Mouse (Mus musculus) embryonic facial prominence, embryonic 10.5 days (tissue): ENCODE measurements around the gene Rpl23. TPM values are rescaled to one million over a fixed set of nuclear protein-coding genes. Genes with fewer than 3 reads are reported as not detected.
A peak's percentile ranks its signal among the peaks of the same experiment; 100 is the strongest.
"Not testable (repeated sequence)": the region's sequence is repeated elsewhere in the genome, so short reads cannot be mapped to it uniquely, and the experiment has no call there.

ENCODE experiments used
- DNase-seq: peaks from one replicate; pipeline ENCODE4 v3.0.0-alpha.2; 2017; ENCODE audit warnings: low spot score
- H3K27ac ChIP-seq: fragments of 300-500 bp; sonication (generic); replicated peaks from 2 replicates; pipeline ENCODE4 v1.5.1; 2016; ENCODE audit warnings: mild to moderate bottlenecking
- H3K27me3 ChIP-seq: fragments of 300-500 bp; sonication (generic); replicated peaks from 2 replicates; pipeline ENCODE4 v1.6.1; 2016; ENCODE audit warnings: low read depth, mild to moderate bottlenecking; ENCODE audit not compliant: poor library complexity, severe bottlenecking
- H3K36me3 ChIP-seq: fragments of 300-500 bp; sonication (generic); replicated peaks from 2 replicates; pipeline ENCODE4 v1.6.1; 2016; ENCODE audit warnings: mild to moderate bottlenecking, moderate library complexity
- H3K4me1 ChIP-seq: fragments of 300-500 bp; sonication (generic); 2 replicates; pipeline ENCODE4 v1.6.1; 2016
- H3K4me3 ChIP-seq: fragments of 300-500 bp; sonication (generic); 2 replicates; pipeline ENCODE4 v1.5.1; 2016; ENCODE audit warnings: mild to moderate bottlenecking, moderate library complexity
- H3K9me3 ChIP-seq: fragments of 300-500 bp; sonication (generic); 2 replicates; pipeline ENCODE4 v1.6.1; 2016; ENCODE audit warnings: mild to moderate bottlenecking
- WGBS: fragments of 180-500 bp; shearing (Covaris S2); methylation state at CpG from one replicate; pipeline ENCODE4 v1.1.7; 2016; 5-methylcytosine and 5-hydroxymethylcytosine counted together
- polyA plus RNA-seq: library from polyadenylated mRNA; unstranded; fragments of >200 nt; fragmentation: Nextera tagmentation; extraction: Ambion mirVana; gene quantifications from 2 replicates; pipeline ENCODE4 v1.2.1, GENCODE M21; 2016

The Rpl23 gene
- polyA plus RNA-seq, 1 experiment from 2014 or later: 481 TPM

- Histone ChIP-seq H3K4me3 (peak overlapping the region; percentile 90), H3K27ac (peak overlapping the region; percentile 30; the same call in 1 of the 2 replicates)
- WGBS: 80% methylated on average over 9 of the region's 9 CpGs
Measured at GRCm38 (mm10) chr11:97742591-97742990, 39.6 kb downstream of the Rpl23 start.

DNA sequence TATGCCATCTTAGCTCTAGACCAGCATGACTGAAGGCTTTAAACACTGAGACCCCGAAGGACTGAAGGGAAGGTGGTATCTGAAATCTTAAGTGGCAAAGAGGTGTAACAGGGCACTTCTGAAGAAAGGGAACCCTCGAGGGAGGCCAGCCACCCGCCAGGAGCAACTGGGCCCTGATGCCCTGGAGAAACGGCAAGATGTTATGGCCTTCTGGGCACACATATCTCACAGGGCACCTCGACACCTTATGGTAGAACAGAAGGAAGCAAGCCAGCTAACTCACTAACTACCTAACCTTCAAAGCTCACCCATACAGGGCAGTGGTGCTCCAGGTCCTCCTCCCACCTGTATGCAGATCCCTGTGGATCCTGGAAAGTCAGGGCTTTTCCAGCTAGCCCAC lies 40.1 kb downstream of the Rpl23 start:
- 91% methylated on average over 5 of the region's 5 CpGs for WGBS
- H3K4me1 ChIP-seq: peaks cover 52% of the 10 kb centered on the region
- H3K36me3 ChIP-seq: peaks cover 23% of the 10 kb centered on the region
- peak overlapping the region; percentile 90; the same call in 1 of the 2 replicates for H3K4me3 ChIP-seq
- H3K27ac ChIP-seq: no peak overlapping the region
- no peak for DNase-seq
- H3K9me3 ChIP-seq: no peaks in the 10 kb centered on the region
- H3K27me3 ChIP-seq: no peaks in the 10 kb centered on the region

More at GRCm38 (mm10) chr11:97742591-97742990, 39.6 kb downstream of the Rpl23 start:
- Histone ChIP-seq H3K36me3 (peaks cover 26% of the 10 kb centered on the region), H3K4me1 (peaks cover 48% of the 10 kb centered on the region), H3K27me3 (no peaks in the 10 kb centered on the region), H3K9me3 (no peaks in the 10 kb centered on the region)
- no peak for DNase-seq

DNA sequence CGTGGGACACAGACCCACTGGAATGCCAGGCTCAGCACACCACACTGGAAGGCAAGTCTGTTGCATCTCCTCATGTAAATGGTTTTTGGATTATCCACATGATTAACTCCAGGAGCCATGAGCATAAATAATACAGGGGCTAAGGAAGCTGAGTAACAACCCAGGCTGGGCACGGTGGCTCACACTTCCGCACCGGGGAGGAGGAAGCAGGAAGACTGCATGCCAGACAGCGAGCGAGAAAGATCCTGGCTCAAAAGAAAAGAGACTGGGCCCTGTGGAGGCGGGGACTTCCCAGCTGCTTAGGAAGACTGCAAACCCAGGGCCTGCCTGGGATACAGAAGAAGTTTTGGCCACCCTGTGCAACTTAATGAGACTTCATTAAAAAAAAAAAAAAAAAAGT lies 42.0 kb downstream of the Rpl23 start:
- H3K36me3 ChIP-seq: peaks cover 9% of the 10 kb centered on the region; the same call in 1 of the 2 replicates
- H3K27me3 ChIP-seq: no peaks in the 10 kb centered on the region
- 56% methylated on average over 7 of the region's 7 CpGs for WGBS
- peak overlapping the region; percentile 44 for H3K27ac ChIP-seq
- DNase-seq: no peak
- H3K4me3 ChIP-seq: no peak overlapping the region
- peaks cover 50% of the 10 kb centered on the region for H3K4me1 ChIP-seq
- no peaks in the 10 kb centered on the region for H3K9me3 ChIP-seq

GRCm38 (mm10) chr11:97739155-97739554 lies 43.1 kb downstream of the Rpl23 start:
- Histone ChIP-seq H3K27me3 (no peaks in the 10 kb centered on the region), H3K4me1 (peaks cover 54% of the 10 kb centered on the region), H3K27ac (no peak overlapping the region), H3K9me3 (no peaks in the 10 kb centered on the region), H3K4me3 (no peak overlapping the region), H3K36me3 (peaks cover 9% of the 10 kb centered on the region; the same call in 1 of the 2 replicates)
- WGBS: 88% methylated on average over 3 of the region's 3 CpGs
- no peak for DNase-seq

DNA sequence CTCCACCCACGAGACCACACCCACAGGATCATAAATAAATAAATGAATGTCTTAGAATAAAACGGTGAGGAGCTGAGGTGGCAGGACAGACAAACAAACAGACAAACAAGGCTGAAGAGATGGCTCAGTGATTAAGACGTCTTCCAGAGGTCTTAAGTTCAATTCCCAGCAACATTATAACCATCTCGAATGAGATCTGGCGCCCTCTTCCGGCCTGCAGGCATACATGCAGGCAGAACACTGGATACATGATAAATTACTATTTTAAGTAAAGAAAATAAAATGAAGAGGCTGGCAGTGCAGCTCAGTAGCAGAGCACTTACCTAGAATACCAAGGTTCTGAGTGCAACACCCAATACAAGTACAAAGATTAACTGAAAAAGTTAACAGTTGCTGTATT lies 43.5 kb downstream of the Rpl23 start:
- H3K4me3 ChIP-seq: no peak overlapping the region
- DNase-seq: no peak
- H3K27me3 ChIP-seq: no peaks in the 10 kb centered on the region
- peaks cover 9% of the 10 kb centered on the region; the same call in 1 of the 2 replicates for H3K36me3 ChIP-seq
- 66% methylated on average over 6 of the region's 6 CpGs for WGBS
- H3K27ac ChIP-seq: no peak overlapping the region
- H3K4me1 ChIP-seq: peaks cover 54% of the 10 kb centered on the region
- H3K9me3 ChIP-seq: no peaks in the 10 kb centered on the region

DNA sequence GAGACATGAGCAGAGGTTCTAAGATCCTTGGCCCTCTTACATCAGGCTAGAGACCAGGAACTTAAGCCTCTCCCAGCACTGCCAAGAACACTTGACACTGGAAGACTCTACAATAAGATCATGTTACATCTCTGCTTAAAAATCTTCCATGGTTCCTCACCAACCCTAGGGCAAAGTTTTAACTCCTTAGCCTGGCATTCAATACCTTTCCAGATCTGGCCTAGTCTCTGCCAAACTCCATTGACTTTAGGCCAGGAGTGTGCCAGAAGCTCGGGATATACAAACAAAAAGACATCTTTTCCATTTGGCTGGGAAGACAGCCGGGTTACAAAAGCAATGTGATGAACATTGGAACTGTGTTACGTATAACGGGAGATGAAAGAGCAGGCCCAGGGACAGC lies 44.6 kb downstream of the Rpl23 start:
- Histone ChIP-seq H3K9me3 (no peaks in the 10 kb centered on the region), H3K4me1 (peaks cover 54% of the 10 kb centered on the region), H3K27ac (no peak overlapping the region), H3K36me3 (peaks cover 11% of the 10 kb centered on the region; the same call in 1 of the 2 replicates), H3K27me3 (no peaks in the 10 kb centered on the region), H3K4me3 (no peak overlapping the region)
- DNase-seq: no peak
- WGBS: 74% methylated on average over 4 of the region's 4 CpGs

- H3K27ac ChIP-seq: no peak overlapping the region
- H3K27me3 ChIP-seq: no peaks in the 10 kb centered on the region
- no peaks in the 10 kb centered on the region for H3K9me3 ChIP-seq
- 92% methylated on average over 5 of the region's 5 CpGs for WGBS
- DNase-seq: no peak
- no peak overlapping the region for H3K4me3 ChIP-seq
- peaks cover 53% of the 10 kb centered on the region for H3K4me1 ChIP-seq
- H3K36me3 ChIP-seq: peaks cover 20% of the 10 kb centered on the region
Measured at GRCm38 (mm10) chr11:97736645-97737044, 45.6 kb downstream of the Rpl23 start.

DNA sequence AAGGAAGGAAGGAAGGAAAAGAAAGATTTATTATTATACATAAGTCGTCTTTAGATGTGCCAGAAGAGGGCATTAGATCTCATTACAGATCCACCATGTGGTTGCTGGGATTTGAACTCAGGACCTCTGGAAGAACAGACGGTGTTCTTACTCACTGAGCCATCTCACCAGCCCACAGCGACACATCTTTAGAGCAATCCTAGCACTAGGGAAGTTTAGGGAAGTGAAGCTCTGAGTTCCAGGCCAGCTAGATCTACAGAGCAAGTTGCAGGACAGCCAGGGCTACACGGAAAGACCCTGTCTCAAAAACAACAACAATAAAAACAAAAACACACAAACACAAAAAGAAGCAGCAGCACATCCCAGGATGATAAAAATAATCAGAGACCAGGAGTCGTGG lies 47.4 kb downstream of the Rpl23 start:
- H3K27ac ChIP-seq, DNase-seq, H3K4me3 ChIP-seq, H3K9me3 ChIP-seq, H3K27me3 ChIP-seq: not testable (repeated sequence)
- WGBS: 81% methylated on average over 5 of the region's 5 CpGs
- H3K4me1 ChIP-seq: peaks cover 44% of the 10 kb centered on the region
- H3K36me3 ChIP-seq: peaks cover 34% of the 10 kb centered on the region

DNA sequence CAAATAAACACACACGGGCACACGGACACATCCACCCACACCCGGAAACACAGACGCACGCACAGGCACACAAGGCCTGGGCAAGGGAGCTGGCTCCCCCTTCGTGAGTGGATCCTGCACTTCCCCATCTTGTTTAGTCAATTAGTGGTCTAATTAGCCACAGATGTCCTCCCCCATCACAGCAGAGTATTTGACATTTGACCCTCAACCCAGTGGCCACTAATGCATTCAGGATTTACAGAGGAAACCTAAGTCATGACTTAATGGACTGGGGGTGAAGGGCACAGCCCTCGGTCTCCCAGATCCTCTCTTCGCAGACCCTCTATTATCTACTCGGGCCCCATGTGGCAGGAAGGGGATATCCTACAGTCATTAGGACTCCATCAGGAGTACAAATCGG lies 48.5 kb downstream of the Rpl23 start:
- Histone ChIP-seq H3K4me1 (peaks cover 49% of the 10 kb centered on the region), H3K9me3 (no peaks in the 10 kb centered on the region), H3K36me3 (peaks cover 39% of the 10 kb centered on the region), H3K27ac (peak overlapping the region; percentile 42), H3K4me3 (peak overlapping the region; percentile 14), H3K27me3 (no peaks in the 10 kb centered on the region)
- peak; percentile 75 for DNase-seq
- WGBS: 9% methylated on average over 10 of the region's 10 CpGs

GRCm38 (mm10) chr11:97728730-97729129 lies 53.5 kb downstream of the Rpl23 start:
- Histone ChIP-seq H3K4me1 (peaks cover 38% of the 10 kb centered on the region), H3K27me3 (no peaks in the 10 kb centered on the region), H3K36me3 (peaks cover 88% of the 10 kb centered on the region), H3K4me3 (no peak overlapping the region), H3K27ac (no peak overlapping the region), H3K9me3 (no peaks in the 10 kb centered on the region)
- 71% methylated on average over 7 of the region's 7 CpGs for WGBS
- no peak for DNase-seq

DNA sequence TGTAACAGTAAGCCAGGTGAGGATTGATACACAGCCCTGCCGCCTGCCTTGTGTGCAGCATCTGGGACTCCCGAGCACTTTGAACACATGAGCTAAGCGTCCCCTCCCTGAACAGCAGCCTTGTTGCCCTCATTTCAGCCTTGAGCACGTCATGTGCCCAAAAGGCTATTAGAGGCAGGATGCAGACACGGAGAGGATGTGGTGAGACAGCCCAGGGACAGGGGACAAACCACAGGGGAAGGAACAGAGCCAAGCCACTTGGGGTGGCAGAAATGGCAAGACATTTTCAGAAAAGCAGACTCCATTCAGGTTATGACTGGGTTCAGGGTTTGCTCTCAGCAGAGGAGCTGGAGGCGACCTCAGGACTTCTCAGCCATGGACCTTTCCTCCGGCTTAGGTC lies 53.9 kb downstream of the Rpl23 start:
- Histone ChIP-seq H3K27me3 (no peaks in the 10 kb centered on the region), H3K4me1 (peaks cover 34% of the 10 kb centered on the region), H3K9me3 (no peaks in the 10 kb centered on the region), H3K36me3 (peaks cover 92% of the 10 kb centered on the region), H3K4me3 (no peak overlapping the region), H3K27ac (no peak overlapping the region)
- no peak for DNase-seq
- 68% methylated on average over 7 of the region's 7 CpGs for WGBS
